Mouse (Mus musculus) ES-E14 (cell line): Measurements from ENCODE around the gene Pou2f3.

Source experiments
- CHD2 ChIP-seq: IDR thresholded peaks from 2 replicates; pipeline ENCODE4 v1.6.1; 2014; ENCODE audit warnings: mild to moderate bottlenecking, low read depth, low read length, inconsistent platforms
- HCFC1 ChIP-seq: IDR thresholded peaks from 2 replicates; pipeline ENCODE4 v1.6.1; 2012; ENCODE audit warnings: low read length, inconsistent platforms, borderline replicate concordance; ENCODE audit not compliant: insufficient read depth
- MAFK ChIP-seq: IDR thresholded peaks from 2 replicates; pipeline ENCODE4 v1.6.1; 2014; ENCODE audit warnings: mild to moderate bottlenecking, low read depth, low read length, inconsistent platforms; ENCODE audit not compliant: insufficient read depth
- ZC3H11A ChIP-seq: IDR thresholded peaks from 2 replicates; pipeline ENCODE4 v1.6.1; 2012; ENCODE audit warnings: low read depth, mild to moderate bottlenecking, inconsistent platforms, low read length, borderline replicate concordance
- ZNF384 ChIP-seq: IDR thresholded peaks from 2 replicates; pipeline ENCODE4 v1.6.1; 2012; ENCODE audit warnings: low read depth, low read length, inconsistent platforms

GRCm38 (mm10) chr9:43226573-43227160 lies 16.5 kb upstream of the Pou2f3 start:
- TF ChIP-seq MAFK, result no peak
- no peak for TF ChIP-seq ZNF384
- TF ChIP-seq HCFC1, result no peak
- no peak for TF ChIP-seq ZC3H11A
- no peak for TF ChIP-seq CHD2
